8 mouse cellular contexts compared by ENCODE assay signal in the genomic region with DNA sequence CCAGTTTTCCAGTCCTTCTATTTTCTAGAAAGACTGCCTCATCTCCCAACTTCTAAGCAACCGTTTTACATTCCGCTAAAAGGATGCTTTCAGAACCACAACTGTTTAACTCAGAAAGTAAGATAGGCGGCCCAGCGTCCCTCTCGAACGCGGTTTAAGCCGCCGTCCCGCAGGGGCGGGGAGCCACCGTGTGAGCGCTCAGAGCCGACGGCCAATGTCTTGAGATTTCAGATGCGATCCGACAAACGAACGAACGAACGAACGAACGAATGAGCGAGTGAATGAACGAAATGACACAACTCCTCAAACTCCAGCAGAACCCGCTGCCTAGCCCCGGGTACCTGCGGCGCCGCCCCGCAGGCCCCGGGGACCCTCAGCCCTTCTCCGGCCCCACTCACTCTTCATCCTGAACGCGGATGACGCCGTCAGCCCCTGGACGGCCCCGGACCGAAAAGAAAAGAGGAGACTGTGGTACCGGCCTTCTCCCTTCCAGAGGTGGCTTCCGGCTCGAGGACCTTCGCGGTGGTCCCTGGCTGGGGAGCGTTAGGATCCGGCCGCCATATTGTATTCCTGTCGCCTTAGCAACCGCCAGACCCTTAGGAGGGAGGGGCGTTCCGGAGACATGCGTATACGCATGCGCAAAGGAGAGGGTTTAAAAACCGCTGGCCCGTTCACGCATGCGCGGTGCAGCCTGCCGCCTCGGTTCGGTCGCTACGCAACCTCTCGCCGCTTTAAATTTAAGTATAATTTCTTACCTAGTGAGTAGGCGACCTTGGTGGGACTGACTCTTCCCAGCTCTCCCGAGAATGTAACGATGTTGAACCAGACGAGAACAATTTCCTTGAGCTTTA. TPM values are rescaled to one million over a fixed set of nuclear protein-coding genes. Genes with fewer than 3 reads are reported as not detected.
A peak's percentile ranks its signal among the peaks of the same experiment; 100 is the strongest.
DNase-seq lines count a peak whose midpoint lies in the region; ATAC-seq lines count a peak whose summit lies in the region.

Gene Mok (minus strand): TSS at position 592 of the 851 bp plus-strand sequence.

- DNase-seq in 3T3-L1 (ENCODE audit: low read depth, low spot score) = peak; percentile 96
- DNase-seq in adrenal gland, postnatal 4 days (ENCODE audit: low spot score in 2 of 2) = peak; percentile 91 to 96
- DNase-seq in embryonic facial prominence, embryonic 14.5 days (ENCODE audit: low spot score) = peak; percentile 97
- DNase-seq in heart, adult 9 months (ENCODE audit: low spot score in 2 of 2) = peak; percentile 96 to 97
- DNase-seq in monocyte, adult 2 months (ENCODE audit: low read depth in 1 of 2, low spot score in 2 of 2) = peak; percentile 85 to 94
- peak; percentile 90 to 92 for DNase-seq in spleen, postnatal 36 days (ENCODE audit: low spot score in 2 of 2)

- no peaks in the 10 kb centered on the region for H3K36me3 ChIP-seq in embryonic facial prominence, embryonic 14.5 days (ENCODE audit: control insufficient read depth, insufficient read depth, low read length)
- H3K36me3 ChIP-seq in kidney, embryonic 14.5 days (ENCODE audit: control insufficient read depth, insufficient read depth, low read length) = no peaks in the 10 kb centered on the region
- no peaks in the 10 kb centered on the region for H3K36me3 ChIP-seq in limb, embryonic 15.5 days

- H3K9me3 ChIP-seq in embryonic facial prominence, embryonic 14.5 days (ENCODE audit: control insufficient read depth, low read length) = no peaks in the 10 kb centered on the region
- no peaks in the 10 kb centered on the region for H3K9me3 ChIP-seq in kidney, embryonic 14.5 days (ENCODE audit: control insufficient read depth, low read length)
- no peaks in the 10 kb centered on the region for H3K9me3 ChIP-seq in limb, embryonic 15.5 days

- peak within 1 kb of the TSS; percentile 70 for H3K9ac ChIP-seq in embryonic facial prominence, embryonic 14.5 days (ENCODE audit: low read depth, low read length)
- peak within 1 kb of the TSS; percentile 61 for H3K9ac ChIP-seq in kidney, embryonic 14.5 days (ENCODE audit: low read depth, low read length)
- H3K9ac ChIP-seq in limb, embryonic 15.5 days = peak within 1 kb of the TSS; percentile 44

- peak; percentile 76 for ATAC-seq in embryonic facial prominence, embryonic 14.5 days (ENCODE audit: low read depth)
- peak; percentile 69 for ATAC-seq in kidney, embryonic 14.5 days (ENCODE audit: low FRiP score, low TSS enrichment)
- ATAC-seq in limb, embryonic 15.5 days (ENCODE audit: insufficient number of reproducible peaks, low FRiP score, low TSS enrichment, low read depth) = peak; percentile 81

- H3K27ac ChIP-seq in embryonic facial prominence, embryonic 14.5 days (replicated peaks; ENCODE audit: low read depth, low read length) = no peak within 1 kb of the TSS; the same call in 1 of the 2 replicates
- H3K27ac ChIP-seq in kidney, embryonic 14.5 days (ENCODE audit: low read depth, low read length) = no peak within 1 kb of the TSS
- 0 out of 2 replicates have a peak within 1 kb of the TSS, but pooled peaks have one; percentile 24 for H3K27ac ChIP-seq in limb, embryonic 15.5 days

- peaks cover 12% of the 10 kb centered on the region for H3K4me1 ChIP-seq in embryonic facial prominence, embryonic 14.5 days (ENCODE audit: control insufficient read depth, insufficient read depth, low read length)
- peaks cover 9% of the 10 kb centered on the region; the same call in 1 of the 2 replicates for H3K4me1 ChIP-seq in kidney, embryonic 14.5 days (ENCODE audit: control insufficient read depth, insufficient read depth, low read length)
- peaks cover 22% of the 10 kb centered on the region for H3K4me1 ChIP-seq in limb, embryonic 15.5 days

- H3K4me2 ChIP-seq in embryonic facial prominence, embryonic 14.5 days (ENCODE audit: low read depth, low read length) = peak within 1 kb of the TSS; percentile 57
- H3K4me2 ChIP-seq in kidney, embryonic 14.5 days (replicated peaks; ENCODE audit: low read depth, low read length) = peak within 1 kb of the TSS; percentile 56
- H3K4me2 ChIP-seq in limb, embryonic 15.5 days = peak within 1 kb of the TSS; percentile 64

- H3K4me3 ChIP-seq in embryonic facial prominence, embryonic 14.5 days (ENCODE audit: low read depth, low read length) = peak within 1 kb of the TSS; percentile 71
- H3K4me3 ChIP-seq in kidney, embryonic 14.5 days (ENCODE audit: low read length) = peak within 1 kb of the TSS; percentile 72
- H3K4me3 ChIP-seq in limb, embryonic 15.5 days = peak within 1 kb of the TSS; percentile 80

- WGBS in embryonic facial prominence, embryonic 14.5 days = under 1% methylated on average over 63 of the region's 71 CpGs
- under 1% methylated on average over 71 of the region's 71 CpGs for WGBS in kidney, embryonic 14.5 days
- under 1% methylated on average over 71 of the region's 71 CpGs for WGBS in limb, embryonic 15.5 days

- no peaks in the 10 kb centered on the region for H3K27me3 ChIP-seq in embryonic facial prominence, embryonic 14.5 days (replicated peaks; ENCODE audit: control insufficient read depth, insufficient read depth, low read length)
- no peaks in the 10 kb centered on the region for H3K27me3 ChIP-seq in kidney, embryonic 14.5 days (ENCODE audit: control insufficient read depth, insufficient read depth, low read length)
- H3K27me3 ChIP-seq in limb, embryonic 15.5 days = 0 out of 2 replicates have a peak, but pooled peaks cover 4% of the 10 kb centered on the region

RNA-seq across cellular contexts. Expression of gene Mok, which starts in this region (rescaled TPM):
- 1 to 10 TPM; 1.8 to 2.2 TPM for total RNA-seq in adrenal gland, postnatal 4 days (2021)
- 5.3 and 6.1 TPM in 2 replicates for polyA plus RNA-seq in embryonic facial prominence, embryonic 14.5 days (2014; fragmentation: Nextera tagmentation; extraction: Ambion mirVana)
- polyA plus RNA-seq in kidney, embryonic 14.5 days (2014; fragmentation: Nextera tagmentation; extraction: Ambion mirVana) = 6.8 and 9.0 TPM in 2 replicates
- polyA plus RNA-seq in limb, embryonic 15.5 days (2015; fragmentation: Nextera tagmentation; extraction: Ambion mirVana) = 3.6 and 4.3 TPM in 2 replicates
